Mouse (Mus musculus): ENCODE measurements around the gene Itgb4. TPM values are rescaled to one million over a fixed set of nuclear protein-coding genes. Genes with fewer than 3 reads are reported as not detected.

Gene Itgb4
- polyA plus RNA-seq, 1 experiment from 2014 or later: 10.7 TPM

DNA sequence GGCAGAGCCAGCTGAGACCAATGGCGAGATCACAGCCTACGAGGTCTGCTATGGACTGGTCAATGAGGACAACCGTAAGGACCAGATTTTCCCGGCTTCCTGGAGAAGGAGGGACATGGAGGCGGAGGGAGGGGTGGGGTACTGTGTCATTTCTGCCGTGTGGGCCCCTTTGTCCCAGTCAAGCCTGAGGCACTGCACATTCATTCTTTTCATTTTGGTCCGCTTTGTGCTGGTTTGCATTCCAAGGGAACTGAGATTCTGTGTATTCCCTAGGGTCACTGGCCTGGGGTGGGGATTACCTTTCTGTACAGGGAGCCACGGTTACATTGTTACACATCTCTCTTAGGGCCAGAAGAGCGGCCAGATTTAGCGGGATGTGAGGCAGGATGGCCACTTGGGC, 26.1 kb downstream of the Itgb4 start:
- 26% methylated on average over 9 of the region's 10 CpGs for WGBS
- no peak overlapping the region for H3K4me3 ChIP-seq (ENCODE audit: low read depth, low read length)
- H3K36me3 ChIP-seq (ENCODE audit: control insufficient read depth, insufficient read depth, low read length): no peaks in the 10 kb centered on the region
- peak; percentile 18 for DNase-seq (ENCODE audit: low spot score)
- ATAC-seq (ENCODE audit: low read depth): no peak
- no peak overlapping the region for H3K9ac ChIP-seq (ENCODE audit: low read depth, low read length)
- peaks cover 5% of the 10 kb centered on the region for H3K4me1 ChIP-seq (ENCODE audit: control insufficient read depth, insufficient read depth, low read length)
- no peaks in the 10 kb centered on the region for H3K27me3 ChIP-seq (replicated peaks; ENCODE audit: control insufficient read depth, insufficient read depth, low read length)
- H3K27ac ChIP-seq (replicated peaks; ENCODE audit: low read depth, low read length): no peak overlapping the region
- no peaks in the 10 kb centered on the region for H3K9me3 ChIP-seq (ENCODE audit: control insufficient read depth, low read length)
- no peak overlapping the region for H3K4me2 ChIP-seq (ENCODE audit: low read depth, low read length)

DNA sequence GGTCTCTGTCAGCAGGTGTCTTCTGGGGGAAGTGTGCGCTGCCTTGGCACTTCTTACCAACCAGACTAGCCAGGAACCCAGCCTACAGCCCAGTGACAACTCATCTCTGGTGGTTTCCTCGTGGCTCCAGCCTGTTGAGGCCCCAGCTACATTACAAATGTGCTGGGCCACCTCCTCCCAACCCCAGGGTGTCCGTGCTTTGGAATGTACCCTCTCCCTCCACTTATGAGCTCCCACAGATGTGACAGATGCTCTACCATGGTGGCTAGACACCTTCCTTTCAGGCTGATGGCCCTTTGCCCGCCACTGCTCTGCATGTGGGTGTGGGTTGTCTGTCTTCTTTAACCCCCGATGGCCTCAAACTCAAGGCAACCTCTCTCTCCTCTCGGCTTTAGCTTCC, 27.2 kb downstream of the Itgb4 start:
- H3K9ac ChIP-seq (ENCODE audit: low read depth, low read length): no peak overlapping the region
- H3K4me3 ChIP-seq (ENCODE audit: low read depth, low read length): no peak overlapping the region
- no peak overlapping the region for H3K27ac ChIP-seq (replicated peaks; ENCODE audit: low read depth, low read length)
- no peaks in the 10 kb centered on the region for H3K9me3 ChIP-seq (ENCODE audit: control insufficient read depth, low read length)
- no peak for ATAC-seq (ENCODE audit: low read depth)
- WGBS: 61% methylated on average over 6 of the region's 6 CpGs
- H3K4me1 ChIP-seq (ENCODE audit: control insufficient read depth, insufficient read depth, low read length): peaks cover 7% of the 10 kb centered on the region
- peaks cover 4% of the 10 kb centered on the region; the same call in 1 of the 2 replicates for H3K36me3 ChIP-seq (ENCODE audit: control insufficient read depth, insufficient read depth, low read length)
- H3K4me2 ChIP-seq (ENCODE audit: low read depth, low read length): no peak overlapping the region
- no peak for DNase-seq (ENCODE audit: low spot score)
- no peaks in the 10 kb centered on the region for H3K27me3 ChIP-seq (replicated peaks; ENCODE audit: control insufficient read depth, insufficient read depth, low read length)

DNA sequence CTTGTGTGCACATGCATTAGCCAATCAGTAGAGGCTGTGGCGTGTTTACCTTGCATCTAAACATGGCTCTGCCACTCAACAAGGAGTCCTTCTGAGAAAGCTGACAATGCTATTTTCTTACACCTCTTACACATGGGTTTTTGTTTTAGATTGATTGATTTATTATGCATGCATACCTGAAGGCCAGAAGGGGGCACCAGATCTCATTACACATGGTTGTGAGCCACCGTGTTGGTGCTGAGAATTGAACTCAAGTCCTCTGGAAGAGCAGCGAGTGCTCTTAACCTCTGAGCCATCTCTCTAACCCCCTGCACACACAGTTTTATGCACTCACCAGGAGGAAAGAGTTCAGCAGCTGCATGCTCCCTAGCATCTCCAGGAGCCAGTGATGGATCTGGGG, 28.4 kb downstream of the Itgb4 start:
- Histone ChIP-seq H3K27ac (replicated peaks; ENCODE audit: low read depth, low read length) (no peak overlapping the region), H3K36me3 (ENCODE audit: control insufficient read depth, insufficient read depth, low read length) (peaks cover 16% of the 10 kb centered on the region), H3K4me2 (ENCODE audit: low read depth, low read length) (no peak overlapping the region), H3K9ac (ENCODE audit: low read depth, low read length) (no peak overlapping the region), H3K9me3 (ENCODE audit: control insufficient read depth, low read length) (no peaks in the 10 kb centered on the region), H3K4me1 (ENCODE audit: control insufficient read depth, insufficient read depth, low read length) (peaks cover 7% of the 10 kb centered on the region), H3K4me3 (ENCODE audit: low read depth, low read length) (no peak overlapping the region), H3K27me3 (replicated peaks; ENCODE audit: control insufficient read depth, insufficient read depth, low read length) (no peaks in the 10 kb centered on the region)
- ATAC-seq (ENCODE audit: low read depth) (no peak), DNase-seq (ENCODE audit: low spot score) (no peak)
- 86% methylated on average over 3 of the region's 3 CpGs for WGBS

DNA sequence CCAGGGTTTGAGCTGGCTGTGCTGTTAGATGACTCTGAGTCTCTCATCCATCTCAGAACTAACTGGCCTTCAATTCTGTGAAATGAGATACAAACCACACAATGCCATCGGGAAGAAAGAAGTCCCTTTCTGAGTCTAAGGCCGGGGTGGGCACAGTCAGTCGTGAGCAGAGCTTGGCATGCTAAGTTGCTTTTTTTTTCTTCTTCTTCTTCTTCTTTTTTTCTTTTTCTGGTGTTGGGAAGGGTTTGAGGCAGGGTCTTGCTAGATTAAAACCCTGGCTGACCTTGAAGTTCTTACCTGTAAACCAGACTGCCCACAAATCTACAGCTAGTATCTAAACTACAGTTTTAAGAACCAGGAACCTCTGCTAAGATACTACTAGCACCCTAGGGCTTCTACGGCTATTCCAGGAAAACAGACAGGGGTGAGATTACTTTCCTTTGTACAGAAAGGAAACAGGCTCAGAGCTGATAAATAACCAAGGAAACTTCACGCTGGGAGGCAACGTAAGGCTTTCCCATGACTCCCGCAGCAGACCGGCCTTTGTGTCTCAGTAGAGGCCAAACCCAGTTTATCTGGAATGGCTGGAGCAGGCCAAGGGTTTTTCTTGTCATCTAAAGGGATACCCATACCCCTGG, 29.8 kb downstream of the Itgb4 start:
- Histone ChIP-seq H3K9me3 (ENCODE audit: control insufficient read depth, low read length) (no peaks in the 10 kb centered on the region), H3K27ac (replicated peaks; ENCODE audit: low read depth, low read length) (peak overlapping the region; percentile 77)
- no peak; the same call in 1 of the 2 replicates for ATAC-seq (ENCODE audit: low read depth)

DNA sequence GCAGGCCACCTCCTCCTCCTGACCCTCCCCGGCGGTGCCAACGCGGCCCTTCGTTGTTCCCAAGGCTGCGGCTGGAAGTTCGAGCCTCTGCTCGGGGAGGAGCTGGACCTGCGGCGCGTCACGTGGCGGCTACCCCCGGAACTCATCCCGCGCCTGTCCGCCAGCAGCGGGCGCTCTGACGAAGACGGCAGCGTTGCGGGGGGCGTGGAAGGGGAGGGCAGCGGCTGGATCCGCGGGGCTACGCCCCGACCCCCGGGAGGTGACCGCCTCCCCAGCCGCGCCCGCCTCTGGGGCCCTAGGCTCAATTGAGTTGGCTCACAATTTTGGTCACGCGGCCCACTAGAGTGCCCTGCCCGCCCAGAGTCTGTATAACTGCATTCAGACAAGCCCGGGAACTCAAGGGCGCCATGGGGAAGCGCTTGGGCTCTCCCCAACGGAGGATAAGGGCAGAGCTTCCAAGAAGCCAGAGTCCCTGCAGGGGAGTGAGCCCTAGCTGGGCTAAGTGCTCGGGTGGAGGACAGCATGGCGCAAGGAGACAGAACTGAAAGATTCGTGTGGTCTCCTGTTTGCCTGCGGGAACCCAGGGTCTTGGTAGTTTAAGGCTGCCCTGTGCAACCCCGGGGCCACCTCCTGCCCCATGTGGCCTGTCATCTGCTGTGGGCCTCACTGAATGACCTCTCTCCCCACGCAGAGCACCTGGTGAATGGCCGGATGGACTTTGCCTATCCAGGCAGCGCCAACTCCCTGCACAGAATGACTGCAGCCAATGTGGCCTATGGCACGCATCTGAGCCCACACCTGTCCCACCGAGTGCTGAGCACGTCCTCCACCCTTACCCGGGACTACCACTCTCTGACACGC, 30.6 kb downstream of the Itgb4 start:
- ATAC-seq (ENCODE audit: low read depth) (peak; percentile 73), DNase-seq (ENCODE audit: low spot score) (peak; percentile 91)
- H3K4me2 ChIP-seq (ENCODE audit: low read depth, low read length): peak overlapping the region; percentile 69
- peak overlapping the region; percentile 65 for H3K9ac ChIP-seq (ENCODE audit: low read depth, low read length)
- no peaks in the 10 kb centered on the region for H3K9me3 ChIP-seq (ENCODE audit: control insufficient read depth, low read length)
- 8% methylated on average over 26 of the region's 54 CpGs for WGBS
- peaks cover 7% of the 10 kb centered on the region for H3K4me1 ChIP-seq (ENCODE audit: control insufficient read depth, insufficient read depth, low read length)
- peak overlapping the region; percentile 77 for H3K27ac ChIP-seq (replicated peaks; ENCODE audit: low read depth, low read length)
- peak overlapping the region; percentile 41 for H3K4me3 ChIP-seq (ENCODE audit: low read depth, low read length)
- H3K36me3 ChIP-seq (ENCODE audit: control insufficient read depth, insufficient read depth, low read length): peaks cover 36% of the 10 kb centered on the region
- no peaks in the 10 kb centered on the region for H3K27me3 ChIP-seq (replicated peaks; ENCODE audit: control insufficient read depth, insufficient read depth, low read length)

More for the DNA sequence above, 29.8 kb downstream of the Itgb4 start:
- no peak for DNase-seq (ENCODE audit: low spot score)
- peak overlapping the region; percentile 65 for H3K9ac ChIP-seq (ENCODE audit: low read depth, low read length)
- 36% methylated on average over 8 of the region's 8 CpGs for WGBS
- peaks cover 30% of the 10 kb centered on the region for H3K36me3 ChIP-seq (ENCODE audit: control insufficient read depth, insufficient read depth, low read length)
- no peaks in the 10 kb centered on the region for H3K27me3 ChIP-seq (replicated peaks; ENCODE audit: control insufficient read depth, insufficient read depth, low read length)
- H3K4me3 ChIP-seq (ENCODE audit: low read depth, low read length): peak overlapping the region; percentile 41
- peaks cover 7% of the 10 kb centered on the region for H3K4me1 ChIP-seq (ENCODE audit: control insufficient read depth, insufficient read depth, low read length)
- H3K4me2 ChIP-seq (ENCODE audit: low read depth, low read length): peak overlapping the region; percentile 69

DNA sequence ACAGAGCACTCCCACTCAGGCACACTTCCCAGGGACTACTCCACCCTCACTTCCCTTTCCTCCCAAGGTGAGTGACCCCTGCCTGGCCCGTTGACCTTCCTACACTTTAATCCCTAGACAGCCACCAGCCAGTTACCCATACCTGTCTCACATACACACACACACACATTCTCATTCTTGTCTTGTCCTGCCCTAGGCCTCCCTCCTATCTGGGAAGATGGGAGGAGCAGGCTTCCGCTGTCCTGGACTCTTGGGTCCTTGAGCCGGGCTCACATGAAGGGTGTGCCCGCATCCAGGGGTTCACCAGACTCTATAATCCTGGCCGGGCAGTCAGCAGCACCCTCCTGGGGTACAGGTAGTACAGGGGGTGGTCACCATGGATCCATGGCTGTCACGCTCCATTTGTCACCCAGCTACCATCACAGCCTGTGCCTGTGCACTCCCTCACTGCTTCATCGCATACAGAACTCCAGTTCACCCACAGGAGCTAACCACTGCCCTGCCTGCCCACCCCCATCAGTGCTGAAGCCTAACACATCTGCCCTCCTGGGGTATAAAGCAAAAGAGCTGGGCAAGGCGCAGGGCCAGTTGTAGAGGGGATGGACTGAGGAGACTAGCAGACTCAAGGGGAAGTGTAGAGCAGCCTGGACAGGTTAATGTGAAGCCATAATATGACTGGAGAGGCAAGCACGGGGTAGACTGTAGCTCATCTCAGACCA, 31.4 kb downstream of the Itgb4 start:
- peak overlapping the region; percentile 65 for H3K9ac ChIP-seq (ENCODE audit: low read depth, low read length)
- peak overlapping the region; percentile 77; the same call in 1 of the 2 replicates for H3K27ac ChIP-seq (replicated peaks; ENCODE audit: low read depth, low read length)
- peaks cover 43% of the 10 kb centered on the region for H3K36me3 ChIP-seq (ENCODE audit: control insufficient read depth, insufficient read depth, low read length)
- no peaks in the 10 kb centered on the region for H3K9me3 ChIP-seq (ENCODE audit: control insufficient read depth, low read length)
- H3K27me3 ChIP-seq (replicated peaks; ENCODE audit: control insufficient read depth, insufficient read depth, low read length): no peaks in the 10 kb centered on the region
- peak overlapping the region; percentile 69 for H3K4me2 ChIP-seq (ENCODE audit: low read depth, low read length)
- 58% methylated on average over 9 of the region's 9 CpGs for WGBS
- ATAC-seq (ENCODE audit: low read depth): no peak
- H3K4me1 ChIP-seq (ENCODE audit: control insufficient read depth, insufficient read depth, low read length): peaks cover 7% of the 10 kb centered on the region
- no peak for DNase-seq (ENCODE audit: low spot score)
- peak overlapping the region; percentile 41; the same call in 1 of the 2 replicates for H3K4me3 ChIP-seq (ENCODE audit: low read depth, low read length)

DNA sequence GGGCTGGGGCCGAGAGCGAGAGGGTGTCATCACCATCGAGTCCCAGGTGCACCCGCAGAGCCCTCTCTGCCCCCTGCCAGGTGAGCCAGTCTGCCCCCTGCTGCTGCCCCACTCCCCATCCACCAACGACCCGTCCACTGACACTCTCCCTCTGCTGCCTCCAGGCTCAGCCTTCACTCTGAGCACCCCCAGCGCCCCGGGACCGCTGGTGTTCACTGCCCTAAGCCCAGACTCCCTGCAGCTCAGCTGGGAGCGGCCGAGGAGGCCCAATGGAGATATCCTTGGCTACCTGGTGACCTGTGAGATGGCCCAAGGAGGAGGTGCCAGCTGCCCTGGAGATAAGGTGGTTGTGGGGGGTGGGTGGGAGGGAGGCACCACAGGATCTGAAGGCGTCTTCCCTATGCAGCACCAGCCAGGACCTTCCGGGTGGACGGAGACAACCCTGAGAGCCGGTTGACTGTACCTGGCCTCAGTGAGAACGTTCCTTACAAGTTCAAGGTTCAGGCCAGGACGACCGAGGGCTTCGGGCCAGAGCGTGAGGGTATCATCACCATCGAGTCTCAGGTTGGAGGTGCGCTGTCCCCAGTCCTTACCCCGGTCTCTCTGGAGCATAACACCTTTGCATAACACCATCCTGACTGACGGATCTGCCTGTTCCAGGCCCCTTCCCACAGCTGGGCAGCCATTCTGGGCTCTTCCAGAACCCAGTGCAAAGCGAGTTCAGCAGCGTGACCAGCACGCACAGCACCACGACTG, 32.8 kb downstream of the Itgb4 start:
- ATAC-seq (ENCODE audit: low read depth): no peak
- Histone ChIP-seq H3K27ac (replicated peaks; ENCODE audit: low read depth, low read length) (no peak overlapping the region), H3K4me2 (ENCODE audit: low read depth, low read length) (no peak overlapping the region), H3K9ac (ENCODE audit: low read depth, low read length) (no peak overlapping the region), H3K27me3 (replicated peaks; ENCODE audit: control insufficient read depth, insufficient read depth, low read length) (no peaks in the 10 kb centered on the region), H3K36me3 (ENCODE audit: control insufficient read depth, insufficient read depth, low read length) (peaks cover 43% of the 10 kb centered on the region), H3K4me3 (ENCODE audit: low read depth, low read length) (no peak overlapping the region), H3K4me1 (ENCODE audit: control insufficient read depth, insufficient read depth, low read length) (peaks cover 14% of the 10 kb centered on the region), H3K9me3 (ENCODE audit: control insufficient read depth, low read length) (no peaks in the 10 kb centered on the region)
- WGBS: 86% methylated on average over 26 of the region's 28 CpGs
- no peak for DNase-seq (ENCODE audit: low spot score)

DNA sequence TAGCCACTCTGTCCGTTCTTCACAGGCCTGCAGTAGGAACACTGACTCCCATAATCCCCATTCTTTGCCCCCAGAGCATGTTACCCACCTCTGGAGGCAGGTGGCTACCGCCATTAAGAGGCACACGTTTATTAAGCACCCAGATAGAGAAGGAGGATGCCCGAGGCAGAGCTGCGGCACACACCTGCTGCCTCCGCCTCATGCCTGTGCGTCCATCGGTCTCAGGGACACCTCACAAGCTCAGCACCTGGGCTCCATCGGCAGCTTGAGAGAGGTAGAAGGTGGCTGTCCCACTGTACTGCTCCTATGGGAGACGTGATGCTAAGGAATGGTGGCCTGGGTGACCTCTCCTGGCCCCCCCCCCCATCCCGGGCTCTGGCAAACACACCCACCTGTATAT, 33.9 kb downstream of the Itgb4 start:
- ATAC-seq (ENCODE audit: low read depth): no peak
- Histone ChIP-seq H3K27ac (replicated peaks; ENCODE audit: low read depth, low read length) (no peak overlapping the region), H3K4me2 (ENCODE audit: low read depth, low read length) (no peak overlapping the region), H3K9ac (ENCODE audit: low read depth, low read length) (no peak overlapping the region), H3K9me3 (ENCODE audit: control insufficient read depth, low read length) (no peaks in the 10 kb centered on the region), H3K36me3 (ENCODE audit: control insufficient read depth, insufficient read depth, low read length) (peaks cover 43% of the 10 kb centered on the region), H3K4me3 (ENCODE audit: low read depth, low read length) (no peak overlapping the region), H3K27me3 (replicated peaks; ENCODE audit: control insufficient read depth, insufficient read depth, low read length) (no peaks in the 10 kb centered on the region), H3K4me1 (ENCODE audit: control insufficient read depth, insufficient read depth, low read length) (peaks cover 21% of the 10 kb centered on the region)
- 86% methylated on average over 11 of the region's 11 CpGs for WGBS
- no peak for DNase-seq (ENCODE audit: low spot score)

Measured in embryonic facial prominence, embryonic 14.5 days (tissue).